Mouse (Mus musculus) brain, embryonic 18.5 days (tissue): ENCODE data around the gene Eri3.

Experiments used
- DNase-seq: peaks from one replicate; pipeline ENCODE4 v3.0.0-alpha.2; 2012; ENCODE audit warnings: low read depth, low spot score

Eri3 gene

GRCm38 (mm10) chr4:117658582-117659444 lies 108.6 kb downstream of the Eri3 start:
- DNase-seq = no peak

GRCm38 (mm10) chr4:117660001-117660400 lies 109.8 kb downstream of the Eri3 start:
- DNase-seq = no peak

GRCm38 (mm10) chr4:117664411-117665137 lies 114.4 kb downstream of the Eri3 start:
- no peak for DNase-seq

DNA sequence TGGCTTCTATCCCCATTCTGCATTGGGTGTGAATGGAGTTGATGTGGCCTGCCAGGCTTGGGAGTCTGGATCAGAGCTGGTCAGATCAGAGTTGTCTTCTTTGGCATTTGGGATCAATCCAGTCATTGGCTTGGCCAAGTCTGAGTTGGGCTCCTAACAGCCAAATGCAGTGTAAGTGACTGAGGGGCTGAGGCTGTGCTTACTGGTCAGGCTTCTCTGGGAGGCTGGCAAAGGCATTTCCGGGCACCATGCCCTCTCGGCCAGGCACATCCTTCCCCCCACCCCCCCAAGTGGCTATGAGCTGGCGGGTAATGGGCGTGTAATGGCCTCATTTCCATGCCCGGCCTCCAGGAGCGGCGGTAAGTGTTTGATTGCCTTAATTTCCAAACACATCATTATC lies 115.4 kb downstream of the Eri3 start:
- DNase-seq = no peak

GRCm38 (mm10) chr4:117666054-117666453 lies 115.9 kb downstream of the Eri3 start:
- DNase-seq = no peak

GRCm38 (mm10) chr4:117669874-117670273 lies 119.7 kb downstream of the Eri3 start:
- no peak for DNase-seq

GRCm38 (mm10) chr4:117672042-117672441 lies 121.9 kb downstream of the Eri3 start:
- DNase-seq = no peak

DNA sequence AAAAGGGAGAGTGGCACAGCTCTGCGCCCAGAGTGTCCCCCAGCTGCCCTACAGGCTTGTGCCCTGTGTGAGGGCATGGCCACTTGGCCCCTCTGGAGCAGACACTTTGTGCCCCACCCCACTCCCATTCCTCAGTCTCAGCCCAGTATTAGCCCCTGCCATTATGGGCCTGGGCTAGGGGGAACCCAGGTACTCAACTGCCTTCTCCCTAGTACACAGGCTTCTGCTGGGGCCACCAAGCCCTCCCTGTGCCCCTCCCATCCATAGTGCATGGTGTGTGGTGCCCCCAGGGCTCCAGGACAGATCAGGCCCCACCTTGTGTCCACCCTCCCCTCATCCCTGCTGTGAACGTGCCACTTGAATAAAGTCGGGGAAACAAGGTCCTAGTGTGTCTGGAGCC lies 123.7 kb downstream of the Eri3 start:
- no peak for DNase-seq

- no peak for DNase-seq
Measured at GRCm38 (mm10) chr4:117676903-117677302, 126.7 kb downstream of the Eri3 start.

GRCm38 (mm10) chr4:117680963-117681362 lies 130.8 kb downstream of the Eri3 start:
- no peak for DNase-seq

GRCm38 (mm10) chr4:117681931-117682461 lies 131.8 kb downstream of the Eri3 start, which contains the start of gene Dmap1:
TSS of gene Dmap1 (minus strand) at chr4:117682273.
- peak; percentile 76 for DNase-seq

- no peak for DNase-seq
Measured at GRCm38 (mm10) chr4:117682463-117682862, 132.3 kb downstream of the Eri3 start.

- DNase-seq = no peak
Measured at GRCm38 (mm10) chr4:117683048-117683768, 133.0 kb downstream of the Eri3 start.

GRCm38 (mm10) chr4:117686354-117686753 lies 136.2 kb downstream of the Eri3 start:
- no peak for DNase-seq

DNA sequence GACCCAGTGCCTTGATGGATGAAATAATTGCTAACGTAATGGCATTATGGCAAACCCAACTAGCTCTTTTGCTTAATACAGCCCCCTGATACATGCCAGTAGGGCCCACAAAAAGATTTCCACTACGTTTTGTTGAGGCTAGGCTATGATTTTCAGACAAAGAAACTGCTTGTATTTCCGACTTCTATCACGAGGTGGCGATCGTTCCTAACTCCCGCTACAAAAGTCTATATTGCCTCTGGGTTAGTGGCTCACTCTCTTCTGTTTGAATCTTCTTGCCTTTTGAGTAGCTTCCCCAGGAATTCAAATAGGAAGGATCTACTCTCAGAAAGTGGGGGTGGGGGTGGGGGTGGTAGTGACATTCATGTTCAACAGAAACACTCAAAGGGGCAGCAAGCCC lies 155.2 kb downstream of the Eri3 start:
- peak; percentile 26 for DNase-seq

DNA sequence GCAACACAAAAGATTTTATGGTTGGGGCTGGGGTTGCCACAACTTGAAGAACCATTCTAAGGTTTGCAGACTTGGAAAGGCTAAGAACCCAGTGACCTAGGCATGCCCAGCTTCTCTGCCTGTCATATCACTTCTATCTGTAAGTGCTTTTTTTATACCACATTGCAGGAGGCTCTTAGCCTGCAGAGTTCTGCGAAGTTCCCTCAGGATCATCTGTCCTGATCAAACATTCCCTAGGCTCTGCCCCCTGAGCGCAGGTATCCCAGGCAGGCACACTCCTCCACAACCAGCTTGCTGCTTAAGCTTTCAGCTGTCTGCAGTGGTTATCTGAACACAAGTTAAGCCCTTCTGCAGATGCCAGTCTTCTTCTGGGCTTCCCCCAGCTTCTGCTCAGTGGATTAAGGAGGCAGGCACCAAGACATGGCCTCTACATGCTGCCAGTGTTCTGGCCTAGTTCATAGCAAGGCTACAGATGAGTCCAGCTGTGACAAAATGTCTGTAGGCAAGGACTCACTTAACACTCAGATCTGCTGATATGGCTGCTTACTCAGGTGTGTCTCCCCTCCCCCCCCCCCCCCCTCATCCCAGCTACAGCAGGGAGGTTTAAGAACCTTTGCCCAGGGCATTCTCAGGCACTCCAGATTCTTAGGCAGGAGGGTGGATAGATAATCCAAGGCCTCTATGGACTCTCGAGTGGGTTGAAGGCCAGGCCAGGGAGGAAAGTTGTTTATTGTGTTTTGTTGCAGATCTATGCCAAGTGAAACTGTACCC lies 158.8 kb downstream of the Eri3 start:
- no peak for DNase-seq

- DNase-seq = no peak
Measured at GRCm38 (mm10) chr4:117712314-117712713, 162.1 kb downstream of the Eri3 start.

DNA sequence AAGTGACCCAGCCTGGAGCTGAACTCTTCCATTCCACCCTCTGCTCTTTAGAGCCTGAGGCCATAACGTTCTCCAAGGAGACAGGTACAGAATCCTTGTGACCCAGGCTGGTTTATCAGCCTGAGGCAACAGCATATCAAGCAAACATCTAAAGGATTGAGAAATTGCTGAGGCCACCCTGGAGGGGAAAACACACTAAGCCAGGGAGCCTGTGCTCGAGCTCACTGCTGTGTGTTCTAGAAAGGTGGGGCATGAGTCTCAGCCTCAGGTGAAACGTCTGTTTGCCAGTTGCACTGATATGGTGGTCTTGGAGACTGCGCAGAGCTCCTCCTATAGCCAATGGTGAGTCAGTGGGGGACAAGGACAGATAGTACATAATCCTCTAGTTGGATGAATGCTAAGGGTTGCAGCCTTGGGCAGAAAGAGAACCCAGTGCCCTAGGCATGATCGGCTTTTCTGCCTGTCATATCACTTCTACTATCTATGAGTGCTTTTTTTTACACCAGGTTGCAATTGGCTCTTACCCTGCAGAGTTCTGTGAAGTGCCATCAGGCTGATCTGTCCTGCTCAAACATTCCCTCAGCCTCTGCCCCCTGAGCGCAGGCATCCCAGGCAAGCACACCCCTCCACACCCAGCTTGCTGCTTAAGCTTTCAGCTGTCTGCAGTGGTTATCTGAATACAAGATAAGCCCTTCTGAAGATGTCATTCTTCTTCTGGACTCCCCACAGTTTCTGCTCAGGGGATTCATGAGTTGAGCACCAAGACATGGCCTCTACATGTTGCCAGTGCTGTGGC lies 163.3 kb downstream of the Eri3 start:
- no peak for DNase-seq
